Mouse (Mus musculus): ENCODE data around the gene Chd4.

DNA sequence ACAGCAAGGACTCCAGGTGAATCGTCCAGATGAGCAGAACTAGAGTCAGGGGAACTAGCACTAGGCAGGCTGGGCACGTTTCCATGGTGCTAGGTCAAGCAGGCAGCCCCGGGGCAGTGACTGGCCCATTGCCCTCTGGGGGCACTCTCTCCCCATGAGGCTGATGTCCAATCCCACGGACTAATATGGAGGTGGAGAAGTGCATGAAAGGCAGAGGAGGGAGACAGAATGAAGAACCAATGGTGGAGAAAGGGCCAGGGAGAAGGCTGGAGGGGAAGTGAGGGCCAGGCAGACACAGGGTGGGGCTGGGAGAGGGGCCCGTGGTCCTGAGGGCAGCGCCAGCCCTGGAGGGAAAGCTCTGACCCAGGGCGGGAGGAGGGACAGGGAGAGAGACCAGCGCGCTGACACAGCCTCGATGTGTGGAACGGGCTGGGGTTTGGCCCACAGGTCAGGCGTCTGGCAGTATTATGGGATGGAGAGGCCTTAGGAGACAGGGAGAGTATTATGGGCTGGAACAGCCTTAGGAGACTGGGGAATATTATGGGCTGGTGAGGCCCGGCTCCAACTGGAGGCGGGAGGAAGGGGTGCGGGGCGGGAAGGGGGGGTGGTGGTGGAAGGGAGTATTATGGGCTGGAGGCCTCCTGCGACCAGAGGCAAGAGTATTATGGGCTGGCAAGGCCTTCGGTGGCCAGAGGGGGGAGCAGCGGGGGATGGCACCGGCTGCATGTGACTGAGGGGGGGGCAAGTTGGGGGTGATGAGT is 7.0 kb upstream of the Chd4 start:
- no peak for TF ChIP-seq GATA1 (IDR thresholded peaks at IDR 0.05; ENCODE audit: low read length)
- no peak for TF ChIP-seq TAL1 (IDR thresholded peaks at IDR 0.05; ENCODE audit: low read length)
